Mouse (Mus musculus) midbrain, embryonic 10.5 days (tissue): ENCODE data around the gene Wipf1. TPM values are rescaled to one million over a fixed set of nuclear protein-coding genes. Genes with fewer than 3 reads are reported as not detected.

Source experiments
- polyA plus RNA-seq: library from polyadenylated mRNA; unstranded; fragments of >200 nt; fragmentation: Nextera tagmentation; extraction: Ambion mirVana; gene quantifications from 2 replicates; pipeline ENCODE4 v1.2.1, GENCODE M21; 2016

Gene Wipf1
- polyA plus RNA-seq, 1 experiment from 2014 or later: 7.6 TPM

Other genes with a start within 250 kb of the Wipf1 start
- gene Scrn3, start 217.1 kb downstream of the Wipf1 start, polyA plus RNA-seq: 12.4 and 12.7 TPM in 2 replicates
- gene Cir1, start 217.0 kb downstream of the Wipf1 start, polyA plus RNA-seq: 14.0 and 19.0 TPM in 2 replicates
- gene Gpr155, start 143.2 kb downstream of the Wipf1 start, polyA plus RNA-seq: 1.7 and 2.3 TPM in 2 replicates
- gene Chrna1, start 50.6 kb upstream of the Wipf1 start, polyA plus RNA-seq: 0.40 and 0.84 TPM in 2 replicates
- 38.9 and 51.8 TPM in 2 replicates for gene Chn1, start 245.6 kb upstream of the Wipf1 start, polyA plus RNA-seq